Mouse (Mus musculus) thymus, adult 2 months (tissue): Measurements from ENCODE around the gene Capn9. TPM values are rescaled to one million over a fixed set of nuclear protein-coding genes. Genes with fewer than 3 reads are reported as not detected.

ENCODE experiments used
- DNase-seq: peaks from one replicate; pipeline ENCODE4 v3.0.0; 2021
- H3K27ac ChIP-seq: fragments of 200-500 bp; 2 replicates; pipeline ENCODE4 v1.5.1; 2012; ENCODE audit warnings: low read length, control low read depth; ENCODE audit not compliant: control insufficient read depth, insufficient read depth
- H3K27me3 ChIP-seq: fragments of 200-500 bp; 2 replicates; pipeline ENCODE4 v1.6.1; 2012; ENCODE audit warnings: mild to moderate bottlenecking, low read length, moderate library complexity, mixed read lengths; ENCODE audit not compliant: control insufficient read depth, insufficient read depth
- H3K36me3 ChIP-seq: fragments of 200-500 bp; 2 replicates; pipeline ENCODE4 v1.6.1; 2012; ENCODE audit warnings: mild to moderate bottlenecking, low read length, moderate library complexity; ENCODE audit not compliant: control insufficient read depth, insufficient read depth
- H3K4me1 ChIP-seq: fragments of 200-500 bp; replicated peaks from 2 replicates; pipeline ENCODE4 v1.6.1; 2012; ENCODE audit warnings: low read length; ENCODE audit not compliant: control insufficient read depth, insufficient read depth
- H3K4me3 ChIP-seq: fragments of 200-500 bp; 2 replicates; pipeline ENCODE4 v1.5.1; 2012; ENCODE audit warnings: mild to moderate bottlenecking, low read length, control low read depth, moderate library complexity; ENCODE audit not compliant: control insufficient read depth, insufficient read depth
- CTCF ChIP-seq: fragments of 200-500 bp; IDR thresholded peaks from 2 replicates; pipeline ENCODE4 v1.5.1; 2012; ENCODE audit warnings: mild to moderate bottlenecking, control low read depth, low read length, moderate library complexity, borderline replicate concordance; ENCODE audit not compliant: control insufficient read depth, poor library complexity, insufficient read depth; ENCODE audit errors: extremely low read depth
- POLR2A ChIP-seq: fragments of 200-500 bp; IDR thresholded peaks from 2 replicates; pipeline ENCODE4 v1.6.1; 2012; ENCODE audit warnings: mild to moderate bottlenecking, low read length, control low read depth, moderate library complexity; ENCODE audit not compliant: control insufficient read depth, poor library complexity, insufficient read depth; ENCODE audit errors: extremely low read depth
- WGBS: fragments of 180-500 bp; shearing (Covaris S2); methylation state at CpG from one replicate; pipeline ENCODE4 v1.1.7; 2018; 5-methylcytosine and 5-hydroxymethylcytosine counted together
- polyA plus RNA-seq: library from polyadenylated mRNA; depleted of rRNA; stranded (reverse); fragments of >200 nt; gene quantifications from 2 replicates; pipeline ENCODE4 v1.2.3, GENCODE M21; 2012

The Capn9 gene
- polyA plus RNA-seq, 1 experiment, result 0.13 TPM

- WGBS, result 68% methylated on average over 2 of the region's 2 CpGs
- Histone ChIP-seq H3K36me3 (no peaks in the 10 kb centered on the region), H3K4me3 (no peak overlapping the region), H3K4me1 (peaks cover 4% of the 10 kb centered on the region), H3K27me3 (no peaks in the 10 kb centered on the region), H3K27ac (no peak overlapping the region)
- DNase-seq, result no peak
- TF ChIP-seq CTCF (no peak), POLR2A (no peak)
Measured at GRCm38 (mm10) chr8:124569100-124569499, 6.8 kb upstream of the Capn9 start.

- Histone ChIP-seq H3K4me3 (no peak within 1 kb of the TSS), H3K27me3 (no peaks in the 10 kb centered on the region), H3K4me1 (peaks cover 4% of the 10 kb centered on the region), H3K36me3 (no peaks in the 10 kb centered on the region), H3K27ac (no peak within 1 kb of the TSS)
- DNase-seq, result no peak
- TF ChIP-seq CTCF, result no peak
- TF ChIP-seq POLR2A, result no peak
- 96% methylated on average over 2 of the region's 2 CpGs for WGBS
Measured at GRCm38 (mm10) chr8:124569593-124569992, 6.3 kb upstream of the Capn9 start, which contains the start of gene Agt. Agt (minus strand) TSS chr8:124569706.

GRCm38 (mm10) chr8:124571732-124572429, 4.0 kb upstream of the Capn9 start:
- Histone ChIP-seq H3K27me3 (no peaks in the 10 kb centered on the region), H3K4me1 (peaks cover 4% of the 10 kb centered on the region), H3K36me3 (no peaks in the 10 kb centered on the region), H3K4me3 (no peak overlapping the region), H3K27ac (no peak overlapping the region)
- WGBS, result 84% methylated on average over 8 of the region's 8 CpGs
- TF ChIP-seq CTCF, result no peak
- no peak for TF ChIP-seq POLR2A
- no peak for DNase-seq

GRCm38 (mm10) chr8:124572430-124572775, 3.5 kb upstream of the Capn9 start:
- peaks cover 4% of the 10 kb centered on the region for H3K4me1 ChIP-seq
- no peak for TF ChIP-seq POLR2A

GRCm38 (mm10) chr8:124573552-124574340, 2.2 kb upstream of the Capn9 start:
- Histone ChIP-seq H3K27ac (no peak overlapping the region), H3K4me3 (no peak overlapping the region), H3K27me3 (no peaks in the 10 kb centered on the region), H3K36me3 (no peaks in the 10 kb centered on the region), H3K4me1 (peaks cover 4% of the 10 kb centered on the region)
- TF ChIP-seq CTCF (peak; percentile 75; the same call in 1 of the 2 replicates), POLR2A (no peak)
- WGBS, result 59% methylated on average over 15 of the region's 15 CpGs
- peak; percentile 91 for DNase-seq

More at GRCm38 (mm10) chr8:124572430-124572775, 3.5 kb upstream of the Capn9 start:
- DNase-seq, result no peak
- H3K36me3 ChIP-seq, result no peaks in the 10 kb centered on the region
- no peak overlapping the region for H3K27ac ChIP-seq
- no peaks in the 10 kb centered on the region for H3K27me3 ChIP-seq
- no peak overlapping the region for H3K4me3 ChIP-seq

- TF ChIP-seq POLR2A, result no peak
- TF ChIP-seq CTCF, result no peak
- Histone ChIP-seq H3K27me3 (no peaks in the 10 kb centered on the region), H3K4me1 (peaks cover 4% of the 10 kb centered on the region), H3K4me3 (no peak overlapping the region), H3K27ac (no peak overlapping the region), H3K36me3 (no peaks in the 10 kb centered on the region)
- DNase-seq, result no peak
- 82% methylated on average over 1 of the region's 1 CpGs for WGBS
Measured at GRCm38 (mm10) chr8:124576751-124577150, 840 bp downstream of the Capn9 start.
